Mouse (Mus musculus) MEL (cell line): ENCODE measurements at regions not wholly inside any gene's neighbourhood (a gene's known extent, or its start where the extent isn't known, plus 50 kb on each side); places are given as distances from the start of the nearest gene placed in this dataset.

Source experiments
- CHD2 ChIP-seq: IDR thresholded peaks from 2 replicates; pipeline ENCODE4 v1.6.1; 2011; ENCODE audit warnings: low read length, improper control_type of control experiment
- CTCF ChIP-seq, 3 experiments: IDR thresholded peaks in 2 of 3; conservative IDR thresholded peaks in 1 of 3; 2 replicates each; pipeline ENCODE4 v1.5.1; 2011 to 2012; ENCODE audit warnings: low read length in 3 of 3, low read depth in 2 of 3, mild to moderate bottlenecking in 2 of 3, improper control_type of control experiment in 1 of 3, inconsistent platforms in 1 of 3, mixed read lengths in 1 of 3, moderate library complexity in 1 of 3; ENCODE audit not compliant: control insufficient read depth in 1 of 3, insufficient read depth in 1 of 3, poor library complexity in 1 of 3, severe bottlenecking in 1 of 3
- HCFC1 ChIP-seq: IDR thresholded peaks from 2 replicates; pipeline ENCODE4 v1.6.1; 2012; ENCODE audit warnings: low read depth, mild to moderate bottlenecking, inconsistent platforms, low read length, improper control_type of control experiment, moderate library complexity
- JUND ChIP-seq: IDR thresholded peaks from 2 replicates; pipeline ENCODE4 v1.6.1; 2011; ENCODE audit warnings: low read depth, mild to moderate bottlenecking, improper control_type of control experiment, low read length
- MAX ChIP-seq: IDR thresholded peaks from 2 replicates; pipeline ENCODE4 v1.6.1; 2011; ENCODE audit warnings: low read length, improper control_type of control experiment
- MEF2A ChIP-seq: IDR thresholded peaks from 2 replicates; pipeline ENCODE4 v1.6.1; 2014; ENCODE audit warnings: low read depth, mild to moderate bottlenecking, inconsistent platforms, low read length, improper control_type of control experiment; ENCODE audit not compliant: poor library complexity, insufficient replicate concordance, severe bottlenecking; ENCODE audit errors: extremely low read depth
- MXI1 ChIP-seq: IDR thresholded peaks from 2 replicates; pipeline ENCODE4 v1.6.1; 2011; ENCODE audit warnings: mild to moderate bottlenecking, low read depth, low read length, improper control_type of control experiment
- NRF1 ChIP-seq: IDR thresholded peaks from 2 replicates; pipeline ENCODE4 v1.6.1; 2014; ENCODE audit warnings: low read depth, mild to moderate bottlenecking, inconsistent platforms, low read length, improper control_type of control experiment, moderate library complexity; ENCODE audit not compliant: poor library complexity, insufficient read depth, severe bottlenecking
- POLR2A ChIP-seq, 2 experiments: IDR thresholded peaks; 2 replicates each; pipeline ENCODE4 v1.6.1; 2011 to 2012; ENCODE audit warnings: low read length in 2 of 2, mild to moderate bottlenecking in 2 of 2, control low read depth in 1 of 2, improper control_type of control experiment in 1 of 2, low read depth in 1 of 2, moderate library complexity in 1 of 2; ENCODE audit not compliant: control insufficient read depth in 1 of 2, insufficient read depth in 1 of 2, poor library complexity in 1 of 2
- POLR2AphosphoS5 ChIP-seq: IDR thresholded peaks from 2 replicates; pipeline ENCODE4 v1.6.1; 2012; ENCODE audit warnings: low read depth, borderline replicate concordance, mild to moderate bottlenecking, inconsistent platforms, low read length, moderate library complexity, mixed read lengths
- TBP ChIP-seq: IDR thresholded peaks from 2 replicates; pipeline ENCODE4 v1.8.0; 2011; ENCODE audit warnings: low read depth, low read length, improper control_type of control experiment

GRCm38 (mm10) chr6:50053086-50053485 is 57.0 kb upstream of the Mpp6 start:
- TF ChIP-seq MAX (no peak), TBP (no peak), MXI1 (no peak), CHD2 (no peak), CTCF (IDR thresholded peaks at IDR 0.05 in 2 of 3, conservative IDR thresholded peaks at IDR 0.05 in 1 of 3; ENCODE audit: control insufficient read depth in 1 of 3, insufficient read depth in 1 of 3, low read depth in 2 of 3, low read length in 3 of 3, poor library complexity in 1 of 3, severe bottlenecking in 1 of 3) (no peak), POLR2A (IDR thresholded peaks at IDR 0.05; ENCODE audit: control insufficient read depth in 1 of 2, insufficient read depth in 1 of 2, low read depth in 1 of 2, low read length in 2 of 2, poor library complexity in 1 of 2) (no peak), JUND (no peak), POLR2AphosphoS5 (no peak), HCFC1 (no peak), MEF2A (no peak), NRF1 (no peak)
